Mouse (Mus musculus) liver, embryonic 11.5 days (tissue): ENCODE results near the gene Ugt2b1. TPM values are rescaled to one million over a fixed set of nuclear protein-coding genes. Genes with fewer than 3 reads are reported as not detected.
"Not testable (repeated sequence)": the region's sequence is repeated elsewhere in the genome, so short reads cannot be mapped to it uniquely, and the experiment has no call there.

Experiments
- ATAC-seq: fragments of 200-750 bp; cut with Nextera tagmentation; replicated peaks from 2 replicates; pipeline ENCODE4 v1.8.0; 2017; ENCODE audit warnings: moderate number of reproducible peaks, mild to moderate bottlenecking, moderate TSS enrichment, moderate library complexity; ENCODE audit not compliant: low FRiP score
- DNase-seq: peaks from one replicate; pipeline ENCODE4 v3.0.0-alpha.2; 2017; ENCODE audit warnings: low spot score
- H3K27ac ChIP-seq: fragments of 300-500 bp; sonication (generic); 2 replicates; pipeline ENCODE4 v1.5.1; 2014; ENCODE audit warnings: mild to moderate bottlenecking, low read depth, low read length, control low read depth
- H3K27me3 ChIP-seq: fragments of 300-500 bp; sonication (generic); replicated peaks from 2 replicates; pipeline ENCODE4 v1.6.1; 2014; ENCODE audit warnings: low read length, mixed read lengths; ENCODE audit not compliant: control insufficient read depth, insufficient read depth
- H3K36me3 ChIP-seq: fragments of 300-500 bp; sonication (generic); 2 replicates; pipeline ENCODE4 v1.6.1; 2014; ENCODE audit warnings: mild to moderate bottlenecking, low read length, moderate library complexity, mixed read lengths; ENCODE audit not compliant: control insufficient read depth, insufficient read depth
- H3K4me1 ChIP-seq: fragments of 300-500 bp; sonication (generic); replicated peaks from 2 replicates; pipeline ENCODE4 v1.6.1; 2014; ENCODE audit warnings: low read length, mixed read lengths; ENCODE audit not compliant: control insufficient read depth, insufficient read depth
- H3K4me2 ChIP-seq: fragments of 300-500 bp; sonication (generic); 2 replicates; pipeline ENCODE4 v1.6.1; 2014; ENCODE audit warnings: mild to moderate bottlenecking, control low read depth, moderate library complexity
- H3K4me3 ChIP-seq: fragments of 300-500 bp; sonication (generic); 2 replicates; pipeline ENCODE4 v1.5.1; 2014; ENCODE audit warnings: low read depth, low read length, control low read depth
- H3K9ac ChIP-seq: fragments of 300-500 bp; sonication (generic); 2 replicates; pipeline ENCODE4 v1.6.1; 2014; ENCODE audit warnings: low read depth, low read length, control low read depth
- H3K9me3 ChIP-seq: fragments of 300-500 bp; sonication (generic); 2 replicates; pipeline ENCODE4 v1.6.1; 2016; ENCODE audit warnings: low read length, inconsistent platforms, mixed read lengths; ENCODE audit not compliant: control insufficient read depth
- WGBS: fragments of 180-500 bp; shearing (Covaris S2); extraction: QIAGEN DNeasy Blood & Tissue Kit; methylation state at CpG from one replicate; pipeline ENCODE4 v1.1.7; 2014; 5-methylcytosine and 5-hydroxymethylcytosine counted together
- polyA plus RNA-seq: library from polyadenylated mRNA; unstranded; fragments of >200 nt; fragmentation: Nextera tagmentation; extraction: Ambion mirVana; gene quantifications from 2 replicates; pipeline ENCODE4 v1.2.1, GENCODE M21; 2014

The Ugt2b1 gene
- polyA plus RNA-seq, result 0.12 TPM in 1 of 2 replicates, not detected in the other

GRCm38 (mm10) chr5:86926426-86926825 is at the start of gene Ugt2b1:
Gene Ugt2b1 (minus strand): TSS chr5:86926530.
- Histone ChIP-seq H3K27ac (no peak within 1 kb of the TSS), H3K36me3 (no peaks in the 10 kb centered on the region), H3K9ac (no peak within 1 kb of the TSS), H3K4me3 (no peak within 1 kb of the TSS), H3K4me1 (no peaks in the 10 kb centered on the region), H3K4me2 (no peak within 1 kb of the TSS), H3K27me3 (no peaks in the 10 kb centered on the region), H3K9me3 (no peaks in the 10 kb centered on the region)
- WGBS, result 69% methylated on average over 2 of the region's 2 CpGs
- DNase-seq (no peak), ATAC-seq (no peak)

GRCm38 (mm10) chr5:86967271-86967670 is 40.9 kb upstream of the Ugt2b1 start:
- H3K36me3 ChIP-seq, DNase-seq, ATAC-seq, H3K9ac ChIP-seq, H3K9me3 ChIP-seq, H3K4me3 ChIP-seq, H3K27ac ChIP-seq, H3K4me1 ChIP-seq, H3K4me2 ChIP-seq, H3K27me3 ChIP-seq: not testable (repeated sequence)
- WGBS, result 89% methylated on average over 5 of the region's 5 CpGs

DNA sequence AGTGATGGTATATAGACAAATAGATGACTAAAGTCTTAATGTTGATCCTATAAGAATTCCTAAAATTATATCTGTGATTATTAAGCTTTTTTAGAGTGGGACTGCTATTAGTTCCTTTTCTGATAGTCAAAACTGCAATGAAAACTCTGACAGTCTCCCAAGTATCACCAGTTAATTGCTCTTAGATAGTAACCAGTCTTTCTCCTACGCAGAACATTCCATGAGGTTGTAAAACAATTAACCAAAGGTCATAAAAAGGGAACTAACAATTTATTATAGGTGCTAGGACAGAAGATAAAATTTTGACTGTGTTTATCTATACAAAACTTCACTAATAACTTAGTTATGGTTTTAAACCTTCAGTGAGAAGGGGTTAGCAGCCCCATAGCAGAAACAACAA is 36.5 kb upstream of the Ugt2b1 start:
- not testable (repeated sequence) for H3K9me3 ChIP-seq, DNase-seq, H3K9ac ChIP-seq, H3K27ac ChIP-seq, H3K27me3 ChIP-seq, H3K4me3 ChIP-seq, H3K36me3 ChIP-seq, H3K4me1 ChIP-seq, ATAC-seq, H3K4me2 ChIP-seq
- WGBS, result 50% methylated on average over 1 of the region's 1 CpGs

GRCm38 (mm10) chr5:86961587-86962358 is 35.4 kb upstream of the Ugt2b1 start:
- Histone ChIP-seq H3K9ac (no peak overlapping the region), H3K4me1 (no peaks in the 10 kb centered on the region), H3K4me3 (no peak overlapping the region), H3K27me3 (no peaks in the 10 kb centered on the region), H3K36me3 (no peaks in the 10 kb centered on the region), H3K9me3 (no peaks in the 10 kb centered on the region), H3K4me2 (no peak overlapping the region), H3K27ac (no peak overlapping the region)
- 69% methylated on average over 3 of the region's 3 CpGs for WGBS
- ATAC-seq (no peak), DNase-seq (no peak)

GRCm38 (mm10) chr5:86960504-86960903 is 34.2 kb upstream of the Ugt2b1 start:
- Histone ChIP-seq H3K9ac (no peak overlapping the region), H3K4me3 (no peak overlapping the region), H3K27me3 (no peaks in the 10 kb centered on the region), H3K36me3 (no peaks in the 10 kb centered on the region), H3K9me3 (no peaks in the 10 kb centered on the region), H3K4me1 (no peaks in the 10 kb centered on the region), H3K4me2 (no peak overlapping the region), H3K27ac (no peak overlapping the region)
- no peak for ATAC-seq
- 52% methylated on average over 3 of the region's 3 CpGs for WGBS
- DNase-seq, result no peak

- DNase-seq (no peak), ATAC-seq (no peak)
- WGBS, result 71% methylated on average over 2 of the region's 2 CpGs
- Histone ChIP-seq H3K27ac (no peak overlapping the region), H3K4me1 (no peaks in the 10 kb centered on the region), H3K36me3 (no peaks in the 10 kb centered on the region), H3K4me2 (no peak overlapping the region), H3K4me3 (no peak overlapping the region), H3K9me3 (no peaks in the 10 kb centered on the region), H3K27me3 (no peaks in the 10 kb centered on the region), H3K9ac (no peak overlapping the region)
These were observed 15.8 kb upstream of the Ugt2b1 start for GRCm38 (mm10) chr5:86942111-86942510.

DNA sequence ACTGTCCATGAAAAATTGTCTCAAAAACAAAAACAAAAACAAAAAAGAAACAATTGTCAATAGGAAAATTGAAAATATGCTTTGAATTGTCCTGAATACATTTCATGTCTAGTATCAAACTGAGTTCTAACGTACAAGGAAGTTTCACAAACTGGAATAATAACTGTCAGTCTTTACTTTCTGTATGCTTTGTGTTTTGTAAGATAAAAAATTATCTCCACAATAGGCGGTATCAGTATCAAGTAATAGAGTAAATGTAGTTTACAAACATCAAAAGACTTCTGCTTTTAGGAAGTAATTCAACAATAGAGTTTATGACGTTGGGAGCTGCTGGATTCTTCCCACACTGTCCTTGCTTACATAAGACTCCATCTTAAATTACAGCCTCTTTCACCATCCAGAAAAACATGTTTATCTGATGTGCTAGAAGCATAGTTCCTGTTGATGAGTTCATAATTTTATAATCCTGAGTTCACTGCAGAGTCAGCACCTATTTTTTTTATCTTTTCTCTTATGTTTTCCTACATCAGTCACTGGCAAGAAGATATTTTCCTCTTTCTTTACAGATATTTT is 5.6 kb downstream of the Ugt2b1 start:
- Histone ChIP-seq H3K36me3 (no peaks in the 10 kb centered on the region), H3K9ac (no peak overlapping the region), H3K4me3 (no peak overlapping the region), H3K4me1 (no peaks in the 10 kb centered on the region), H3K27ac (no peak overlapping the region), H3K4me2 (no peak overlapping the region), H3K9me3 (no peaks in the 10 kb centered on the region), H3K27me3 (no peaks in the 10 kb centered on the region)
- DNase-seq (no peak), ATAC-seq (no peak)
- 71% methylated on average over 3 of the region's 3 CpGs for WGBS

DNA sequence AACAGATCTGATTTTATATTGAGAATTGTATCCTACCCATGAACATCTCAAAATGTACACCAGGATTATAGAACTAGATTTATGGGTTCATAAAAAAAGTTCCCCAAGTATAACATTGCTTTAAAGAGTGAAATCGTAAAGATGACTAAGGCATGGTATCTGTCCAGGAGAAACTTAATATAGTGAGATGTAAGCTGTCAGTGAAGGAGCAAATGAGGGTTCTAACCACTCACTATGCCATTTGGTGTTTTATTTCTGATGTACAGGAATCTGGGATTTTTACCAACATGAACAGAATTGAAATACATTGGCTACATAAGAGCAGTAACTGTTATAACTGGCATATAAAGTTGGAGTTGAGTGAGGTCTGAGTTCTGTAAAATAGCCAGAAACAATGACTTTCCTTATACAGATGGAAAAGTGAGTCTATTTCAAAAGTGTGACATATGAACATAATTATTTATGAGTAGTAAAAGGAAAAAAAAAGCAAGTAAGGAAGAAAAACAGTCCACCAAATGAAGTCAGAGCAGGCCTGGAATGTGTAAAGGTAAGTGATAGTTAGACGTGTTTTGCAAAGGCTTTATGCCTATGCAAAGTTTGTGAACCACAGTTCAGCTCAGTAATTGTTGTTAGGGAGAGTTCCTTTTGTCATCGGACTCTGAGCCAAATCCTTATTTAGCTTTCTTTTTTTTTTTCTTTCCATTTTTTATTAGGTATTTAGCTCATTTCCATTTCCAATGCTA is 14.8 kb downstream of the Ugt2b1 start:
- Histone ChIP-seq H3K4me1 (no peaks in the 10 kb centered on the region), H3K9ac (no peak overlapping the region), H3K9me3 (no peaks in the 10 kb centered on the region), H3K4me2 (no peak overlapping the region), H3K36me3 (no peaks in the 10 kb centered on the region), H3K27ac (no peak overlapping the region), H3K4me3 (no peak overlapping the region), H3K27me3 (no peaks in the 10 kb centered on the region)
- WGBS, result 79% methylated on average over 3 of the region's 3 CpGs
- ATAC-seq (no peak), DNase-seq (no peak)
